Mouse (Mus musculus) liver, postnatal 0 days (tissue): ENCODE measurements around the gene Ocm.

ENCODE experiments used
- CTCF ChIP-seq: sonication (generic); IDR thresholded peaks from 2 replicates; pipeline ENCODE4 v1.5.1; 2016; ENCODE audit warnings: antibody characterized with exemption, low read depth
- EP300 ChIP-seq: IDR thresholded peaks from 2 replicates; pipeline ENCODE4 v1.6.1; 2016; ENCODE audit warnings: antibody characterized with exemption, low read depth, mild to moderate bottlenecking

- TF ChIP-seq CTCF = no peak
- no peak for TF ChIP-seq EP300
Observed at GRCm38 (mm10) chr5:143990086-143990485, 36.4 kb downstream of the Ocm start.
